Mouse (Mus musculus) left cerebral cortex, postnatal 14 days (tissue): ENCODE data around the gene Mtx1. TPM values are rescaled to one million over a fixed set of nuclear protein-coding genes. Genes with fewer than 3 reads are reported as not detected.
"Not testable (repeated sequence)": the region's sequence is repeated elsewhere in the genome, so short reads cannot be mapped to it uniquely, and the experiment has no call there.

Experiments
- DNase-seq, 2 experiments: peaks; one replicate each; pipeline ENCODE4 v3.0.0; 2021 to 2022; ENCODE audit warnings: low spot score in 2 of 2, mixed read lengths in 1 of 2
- intact Hi-C: fragments of 180-260 bp; cut with DNase I; formaldehyde crosslinking; loops from one replicate; pipeline ENCODE4 v1.15.1; 2025
- microRNA-seq, 2 experiments: library from miRNA; unstranded; fragments of <30 nt; microRNA quantifications; one replicate each; pipeline ENCODE4 v1.2.0; 2022
- total RNA-seq, 2 experiments: library from RNA; stranded (reverse); gene quantifications; 2 replicates each; pipeline ENCODE4 v1.2.3; 2021

Mtx1 gene
- total RNA-seq, 2 experiments from 2014 or later: 96.9 to 107 TPM

DNA sequence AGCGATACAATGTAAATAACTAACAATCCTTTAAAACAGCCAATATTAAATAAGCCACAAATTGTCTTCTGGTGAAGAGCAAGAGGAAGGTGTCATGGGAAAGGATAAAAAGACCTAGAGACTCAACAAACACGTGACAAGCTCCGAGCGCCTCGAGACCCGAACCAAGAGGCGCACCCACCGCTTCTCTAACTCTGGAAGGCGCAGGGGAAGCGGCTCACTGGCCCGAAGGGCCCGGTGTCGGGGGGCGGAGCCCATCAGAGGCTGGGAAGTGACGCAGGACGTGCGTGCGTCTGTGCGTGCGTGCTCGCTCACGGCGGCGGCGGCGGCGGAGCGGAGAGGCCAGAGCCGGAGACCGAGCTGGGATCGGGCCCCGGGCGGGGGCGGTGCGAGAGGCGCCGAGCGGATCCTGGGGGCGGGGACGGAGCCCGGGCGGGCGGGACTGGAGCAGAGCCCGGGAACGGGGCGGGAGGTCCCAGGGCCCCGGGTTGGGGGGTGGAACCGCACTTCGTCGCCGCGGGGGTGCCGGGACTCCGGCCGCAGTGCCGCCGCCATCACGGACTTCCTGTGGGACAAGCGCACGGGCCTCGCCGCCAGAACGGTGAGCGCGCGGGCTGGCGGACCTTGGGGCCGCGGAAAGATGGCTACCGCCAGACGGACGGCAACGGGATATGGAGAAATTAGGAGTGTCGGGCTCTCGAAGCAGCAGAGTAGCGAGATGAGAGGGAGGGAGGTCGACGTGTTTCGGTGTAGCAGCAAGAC, 62.2 kb downstream of the Mtx1 start, which contains the start of gene Clk2:
Gene Clk2, plus strand, starts transcription at position 290 of the 762 bp plus-strand sequence.
- peak; percentile 92 to 93 for DNase-seq
- intact Hi-C loops: loop anchor here (5.0 kb wide), 1 partner anchor 72 kb away; the partner anchor contains the start of gene Rusc1

DNA sequence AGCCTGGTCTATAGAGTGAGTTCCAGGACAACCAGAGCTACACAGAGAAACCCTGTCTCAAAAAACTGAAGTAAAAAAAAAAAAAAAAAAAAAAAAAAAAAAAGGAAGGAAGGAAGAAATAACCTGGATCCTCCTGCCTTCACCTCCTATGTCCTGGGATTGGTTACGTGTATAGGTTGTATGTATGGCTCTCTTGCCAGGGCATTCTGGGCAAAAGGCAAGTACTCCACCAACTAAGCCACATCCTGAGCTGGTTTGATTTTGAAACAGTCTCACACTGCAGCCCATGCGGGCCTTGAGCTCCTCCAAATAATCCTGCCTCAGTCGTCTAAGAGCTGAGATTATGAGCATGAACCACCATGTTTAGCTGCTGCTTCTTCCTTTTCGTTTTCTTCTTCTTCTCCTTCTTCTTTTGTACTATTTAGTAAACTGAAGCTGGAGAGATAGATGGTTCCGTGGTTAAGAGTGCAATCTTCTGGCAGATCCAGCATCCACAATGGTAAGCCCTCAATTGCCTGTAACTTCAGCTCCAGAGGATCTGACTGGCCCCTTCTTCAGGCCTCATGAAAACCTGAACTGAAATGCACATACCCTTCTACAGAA, 63.1 kb downstream of the Mtx1 start:
- DNase-seq: no peak
- intact Hi-C loops: loop anchor here (5.0 kb wide), 1 partner anchor 71 kb away; the partner anchor contains the start of gene Rusc1

DNA sequence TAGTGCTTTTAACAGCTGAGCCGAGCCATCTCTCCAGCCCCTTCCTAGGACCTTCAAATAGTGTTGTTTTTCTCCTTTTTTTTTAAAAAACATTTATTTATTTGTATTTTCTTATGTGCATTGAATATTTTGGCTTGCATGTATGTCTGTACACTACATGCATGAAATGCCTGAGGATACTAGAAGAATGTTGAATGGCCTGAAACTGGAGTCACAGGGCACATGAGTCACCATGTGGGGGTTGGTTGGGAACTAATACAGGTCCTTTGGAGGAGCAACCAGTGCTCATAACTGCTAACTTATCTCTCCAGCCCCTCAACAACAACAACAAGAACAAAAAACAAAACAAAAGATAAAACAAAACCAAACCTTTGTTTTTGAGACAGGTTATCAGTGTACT, 63.8 kb downstream of the Mtx1 start:
- intact Hi-C loops: loop anchor here (5.0 kb wide), 1 partner anchor 71 kb away; the partner anchor contains the start of gene Rusc1
- no peak for DNase-seq

DNA sequence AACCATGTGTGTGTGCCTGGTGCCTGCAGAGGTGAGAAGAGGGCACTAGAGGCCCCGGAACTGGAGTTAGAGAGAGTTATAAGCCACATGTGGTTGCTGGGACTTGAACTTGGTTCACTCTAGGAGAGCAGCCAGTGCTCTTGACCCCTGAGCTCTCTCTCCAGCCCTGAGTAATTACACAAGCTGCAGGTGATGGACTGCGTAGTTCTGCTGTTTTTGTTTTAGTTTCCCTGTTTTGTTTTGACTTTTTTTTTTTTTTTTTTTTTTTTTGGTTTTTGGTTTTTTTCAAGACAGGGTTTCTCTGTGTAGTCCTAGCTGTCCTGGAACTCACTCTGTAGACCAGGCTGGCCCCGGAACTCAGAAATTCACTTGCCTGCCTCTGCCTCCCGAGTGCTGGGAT, 65.1 kb downstream of the Mtx1 start:
- intact Hi-C loops: loop anchor here (5.0 kb wide), 1 partner anchor 69 kb away; the partner anchor contains the start of gene Rusc1
- DNase-seq: no peak

DNA sequence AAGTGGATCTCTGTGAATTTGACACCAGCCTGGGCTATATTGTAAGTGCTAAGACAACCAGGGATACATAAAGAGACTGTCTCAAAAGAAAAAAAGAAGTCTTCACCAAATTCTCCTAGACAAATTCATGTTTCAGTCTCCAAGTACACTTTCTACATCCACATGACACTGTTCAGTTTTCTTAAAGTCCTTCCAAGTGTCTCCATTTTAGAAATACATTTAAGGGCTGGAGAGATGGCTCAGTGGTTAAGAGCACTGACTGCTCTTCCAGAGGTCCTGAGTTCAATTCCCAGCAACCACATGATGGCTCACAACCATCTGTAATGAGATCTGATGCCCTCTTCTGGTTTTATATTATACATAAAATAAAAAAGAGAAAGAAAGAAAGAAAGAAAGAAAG, 65.7 kb downstream of the Mtx1 start:
- intact Hi-C loops: loop anchor here (5.0 kb wide), 1 partner anchor 69 kb away; the partner anchor contains the start of gene Rusc1
- not testable (repeated sequence) for DNase-seq

DNA sequence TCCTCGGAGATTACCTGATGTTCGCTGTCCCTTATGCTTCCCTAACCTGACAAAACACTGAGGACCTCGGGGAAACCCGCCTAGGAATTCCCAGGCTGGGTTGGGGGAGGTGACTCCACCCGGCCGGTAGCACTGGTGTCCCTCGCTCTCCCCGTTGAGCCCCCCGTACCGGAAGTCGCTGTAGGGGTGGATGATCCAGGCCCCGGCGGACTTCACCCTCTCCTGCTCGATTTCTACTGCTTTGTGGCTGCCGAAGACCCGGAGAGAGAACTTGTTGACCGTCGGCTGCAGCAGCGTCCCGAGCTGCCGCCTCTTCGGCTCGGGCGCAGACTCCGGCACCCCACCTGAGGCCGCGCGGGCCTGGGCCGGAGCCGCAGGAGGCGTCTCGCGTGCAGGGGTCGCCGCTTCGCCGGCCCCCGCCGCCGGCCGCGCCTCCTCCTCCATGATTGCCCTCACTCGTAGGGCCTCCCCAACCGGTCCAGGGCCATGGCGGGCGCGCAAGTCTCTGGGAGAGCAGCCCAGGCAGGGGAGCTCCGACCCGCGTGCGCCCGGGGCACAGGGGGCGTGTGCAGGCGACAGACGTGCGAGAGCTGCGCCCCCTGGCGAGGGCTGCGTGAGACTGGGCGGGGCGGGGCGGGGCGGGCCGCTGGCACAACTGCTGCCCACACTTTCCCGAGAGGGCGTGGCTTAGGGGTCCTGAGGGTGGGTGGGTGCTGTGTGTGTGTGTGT, 67.1 kb downstream of the Mtx1 start, which contains the start of gene Hcn3:
Gene Hcn3, minus strand, starts transcription at position 581 of the 729 bp plus-strand sequence.
- intact Hi-C loops: loop anchor here (5.0 kb wide), 2 partner anchors 42 to 67 kb away; partner anchors contain the start of gene Rusc1

DNA sequence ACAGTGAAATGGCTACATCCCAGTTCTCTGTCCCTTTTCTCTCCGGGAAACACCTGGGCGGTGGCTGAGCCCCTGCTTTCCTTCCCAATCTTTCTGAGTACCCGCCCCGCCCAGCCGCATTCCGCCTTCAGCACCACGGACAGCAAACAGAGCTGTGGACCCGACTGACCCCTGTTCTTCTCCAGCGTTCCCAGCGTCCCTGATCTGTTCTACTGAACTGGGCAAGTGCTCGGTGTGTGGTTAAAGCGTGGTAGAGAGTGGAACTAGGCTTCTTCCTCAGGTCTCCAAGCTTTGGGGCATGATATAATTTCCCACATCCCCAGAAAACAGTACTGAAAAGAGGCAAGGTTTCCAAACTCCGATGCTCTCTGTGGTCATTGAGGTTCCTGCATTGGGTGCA, 67.7 kb downstream of the Mtx1 start:
- intact Hi-C loops: loop anchor here (5.0 kb wide), 1 partner anchor 42 kb away; no protein-coding TSS in a partner anchor
- DNase-seq: no peak

More for the DNA sequence above, 67.1 kb downstream of the Mtx1 start, which contains the start of gene Hcn3:
- DNase-seq: peak in 1 of 2 experiments; percentile 60

Small RNAs within 50 kb of the gene (microRNA-seq; reads per million reads assigned to microRNA genes)
- gene Mir92b: 4,041 to 5,143 reads per million in 2 experiments

Other genes with a start within 250 kb of the Mtx1 start
- gene Rusc1, start 133.8 kb downstream of the Mtx1 start, total RNA-seq: 100 to 1,000 TPM; 205 to 214 TPM
- gene Gm43738, start 126.0 kb downstream of the Mtx1 start, total RNA-seq: not detected
- gene Fdps, start 125.1 kb downstream of the Mtx1 start, total RNA-seq: 100 to 1,000 TPM in 1 of 2 experiments, 10 to 100 TPM in 1; 97.9 to 102 TPM
- not detected for gene Pklr, start 90.9 kb downstream of the Mtx1 start, total RNA-seq
- gene Hcn3, start 66.9 kb downstream of the Mtx1 start, total RNA-seq: 10 to 100 TPM; 20.4 to 25.1 TPM
- gene Clk2, start 62.3 kb downstream of the Mtx1 start, total RNA-seq: 10 to 100 TPM; 46.7 TPM
- 10 to 100 TPM; 77.0 to 79.2 TPM for gene Scamp3, start 49.6 kb downstream of the Mtx1 start, total RNA-seq
- gene Fam189b, start 43.9 kb downstream of the Mtx1 start, total RNA-seq: 10 to 100 TPM; 73.5 to 77.2 TPM
- 10 to 100 TPM; 63.4 to 66.7 TPM for gene Gba, start 24.2 kb downstream of the Mtx1 start, total RNA-seq
- 10 to 100 TPM; 23.5 to 27.0 TPM for gene Thbs3, start 11.9 kb downstream of the Mtx1 start, total RNA-seq
- gene Muc1, start 2.0 kb upstream of the Mtx1 start, total RNA-seq: 1 to 10 TPM in 1 of 2 experiments, under 1 TPM in 1; 0.42 to 1.0 TPM
- 10 to 100 TPM; 74.5 to 86.3 TPM for gene Krtcap2, start 18.9 kb upstream of the Mtx1 start, total RNA-seq
- 100 to 1,000 TPM; 102 to 105 TPM for gene Trim46, start 19.2 kb upstream of the Mtx1 start, total RNA-seq
- gene Dpm3, start 32.3 kb upstream of the Mtx1 start, total RNA-seq: 10 to 100 TPM; 50.8 to 53.0 TPM
- gene Slc50a1, start 43.5 kb upstream of the Mtx1 start, total RNA-seq: 10 to 100 TPM; 25.7 to 30.5 TPM
- gene Efna1, start 54.1 kb upstream of the Mtx1 start, total RNA-seq: 1 to 10 TPM; 4.0 to 5.9 TPM
- 10 to 100 TPM; 48.5 to 49.6 TPM for gene Efna3, start 95.9 kb upstream of the Mtx1 start, total RNA-seq
- under 1 TPM; 0.29 to 0.61 TPM for gene Efna4, start 110.9 kb upstream of the Mtx1 start, total RNA-seq
- 10 to 100 TPM; 95.0 TPM for gene Adam15, start 122.9 kb upstream of the Mtx1 start, total RNA-seq
- under 1 TPM; 0.34 to 0.35 TPM for gene Dcst2, start 134.9 kb upstream of the Mtx1 start, total RNA-seq
- under 1 TPM in 1 of 2 experiments, not detected in 1; 0.23 TPM for gene Dcst1, start 138.2 kb upstream of the Mtx1 start, total RNA-seq
- 1 to 10 TPM; 8.0 to 9.1 TPM for gene Zbtb7b, start 167.7 kb upstream of the Mtx1 start, total RNA-seq
- 1 to 10 TPM; 1.6 to 4.0 TPM for gene Lenep, start 175.7 kb upstream of the Mtx1 start, total RNA-seq
- gene Flad1, start 184.8 kb upstream of the Mtx1 start, total RNA-seq: 10 to 100 TPM; 30.6 to 31.4 TPM
- 1 to 10 TPM; 3.5 to 4.0 TPM for gene Cks1b, start 191.3 kb upstream of the Mtx1 start, total RNA-seq
- gene Shc1, start 191.4 kb upstream of the Mtx1 start, total RNA-seq: 10 to 100 TPM; 12.6 to 14.5 TPM
- gene Pygo2, start 203.1 kb upstream of the Mtx1 start, total RNA-seq: 10 to 100 TPM; 52.7 to 60.6 TPM
- gene Pbxip1, start 209.6 kb upstream of the Mtx1 start, total RNA-seq: 10 to 100 TPM; 39.5 to 40.3 TPM
- gene Pmvk, start 227.5 kb upstream of the Mtx1 start, total RNA-seq: 10 to 100 TPM; 33.6 to 36.8 TPM